Mouse (Mus musculus): ENCODE results near the gene Leap2. TPM values are rescaled to one million over a fixed set of nuclear protein-coding genes. Genes with fewer than 3 reads are reported as not detected.
A peak's percentile ranks its signal among the peaks of the same experiment; 100 is the strongest.

Gene Leap2
- total and polyA plus RNA-seq, 3 experiments, result not detected

DNA sequence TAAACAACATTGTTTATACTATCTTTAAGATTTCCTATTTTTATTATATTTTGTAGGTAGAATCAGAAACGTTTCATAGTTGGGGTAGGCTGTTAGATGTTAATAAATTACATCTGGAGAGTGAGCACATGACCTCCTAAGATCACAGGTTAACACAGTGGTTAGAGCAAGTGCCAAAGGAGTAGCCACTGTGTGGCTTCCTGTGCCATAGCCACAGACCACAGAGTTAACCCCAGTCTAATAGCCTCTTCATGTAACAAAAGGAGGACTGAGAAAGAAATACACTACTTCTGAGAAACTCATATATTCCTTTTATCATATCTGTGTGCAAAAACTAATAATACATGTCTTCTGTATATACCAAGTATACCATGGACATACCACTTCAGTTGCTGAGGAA, 29.1 kb downstream of the Leap2 start:
- no peaks in the 10 kb centered on the region for H3K79me2 ChIP-seq (replicated peaks; ENCODE audit: control insufficient read depth, insufficient read depth, low read length)
- WGBS, result 87% methylated on average over 1 of the region's 1 CpGs
- TF ChIP-seq EP300 (IDR thresholded peaks at IDR 0.05; ENCODE audit: insufficient read depth, low read depth, low read length), result no peak

DNA sequence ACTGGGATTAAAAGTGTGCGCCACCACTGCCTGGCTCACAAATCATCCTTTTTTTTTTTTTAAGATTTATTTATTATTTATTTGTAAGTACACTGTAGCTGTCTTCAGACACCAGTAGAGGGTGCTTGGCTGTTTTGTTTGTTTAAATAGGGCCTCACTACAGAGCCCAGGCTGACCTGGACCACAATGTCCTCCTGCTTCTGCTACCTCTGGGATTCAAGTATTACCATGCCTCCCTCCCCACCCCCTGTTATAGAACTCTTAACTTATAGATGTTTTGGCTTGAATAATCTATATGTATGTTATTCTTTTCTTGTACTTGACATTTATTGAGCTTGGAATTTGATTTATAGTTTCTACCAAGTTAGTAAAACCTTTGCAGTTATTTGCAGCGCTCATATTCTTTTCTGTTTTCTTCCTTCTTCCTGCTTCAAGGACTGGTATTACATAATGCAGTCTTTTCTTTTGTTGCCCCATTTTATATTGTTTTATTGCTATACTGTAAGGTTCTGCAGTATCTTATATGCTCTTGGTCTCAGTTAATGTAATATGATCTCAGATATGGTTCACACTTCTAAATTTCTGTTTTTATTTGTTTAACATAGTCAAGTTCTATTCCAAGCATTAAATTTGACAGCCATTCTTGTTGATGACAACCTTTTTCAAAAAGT, 39.1 kb downstream of the Leap2 start:
- Histone ChIP-seq H3K79me2 (replicated peaks; ENCODE audit: control insufficient read depth, insufficient read depth, low read length) (no peaks in the 10 kb centered on the region; the same call in 1 of the 2 replicates), H3K36me3 (ENCODE audit: control insufficient read depth, insufficient read depth, low read length) (peaks cover 5% of the 10 kb centered on the region), H3K4me3 (no peak overlapping the region), H3K9ac (ENCODE audit: low read depth, low read length) (no peak overlapping the region), H3K4me1 (ENCODE audit: control insufficient read depth, insufficient read depth, low read length) (peaks cover 1% of the 10 kb centered on the region; the same call in 1 of the 2 replicates), H3K27ac (no peak overlapping the region), H3K27me3 (ENCODE audit: control insufficient read depth, insufficient read depth, low read length) (no peaks in the 10 kb centered on the region)
- no peak for TF ChIP-seq POLR2A (IDR thresholded peaks at IDR 0.05; ENCODE audit: insufficient read depth, low read depth, low read length)
- no peak for TF ChIP-seq CTCF (IDR thresholded peaks at IDR 0.05)
- TF ChIP-seq EP300 (IDR thresholded peaks at IDR 0.05; ENCODE audit: insufficient read depth, low read depth, low read length), result no peak
- DNase-seq, result no peak
- intact Hi-C loops (cut with DNase I), result no loop called here
- 99% methylated on average over 2 of the region's 2 CpGs for WGBS

More for the DNA sequence above, 29.1 kb downstream of the Leap2 start:
- H3K4me3 ChIP-seq, result no peak overlapping the region
- no peak overlapping the region for H3K9ac ChIP-seq (ENCODE audit: low read depth, low read length)
- intact Hi-C loops (cut with DNase I), result no loop called here
- no peaks in the 10 kb centered on the region for H3K4me1 ChIP-seq (ENCODE audit: control insufficient read depth, insufficient read depth, low read length)
- H3K27me3 ChIP-seq (ENCODE audit: control insufficient read depth, insufficient read depth, low read length), result no peaks in the 10 kb centered on the region
- no peak overlapping the region for H3K27ac ChIP-seq
- no peak for DNase-seq
- H3K36me3 ChIP-seq (ENCODE audit: control insufficient read depth, insufficient read depth, low read length), result peaks cover 3% of the 10 kb centered on the region; the same call in 1 of the 2 replicates

DNA sequence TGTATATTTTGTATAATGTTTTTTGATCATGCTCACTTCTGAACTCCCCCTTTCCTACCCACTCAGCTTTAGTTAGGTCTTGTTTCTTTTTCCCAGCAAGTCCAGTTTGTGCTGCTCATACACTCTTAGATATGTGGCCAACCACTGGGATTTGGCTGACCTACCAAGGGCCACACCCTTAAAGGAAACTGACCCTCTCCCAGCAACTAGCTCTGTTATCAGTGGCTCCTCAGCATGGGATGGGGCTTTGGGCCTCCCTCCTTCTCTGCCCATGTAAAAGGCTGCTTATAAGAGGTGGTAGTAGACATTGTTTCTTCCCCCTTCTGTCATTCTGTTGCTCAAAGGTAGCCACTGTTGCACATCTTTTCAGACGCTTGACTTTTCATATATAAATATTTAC, 44.1 kb downstream of the Leap2 start:
- 72% methylated on average over 1 of the region's 1 CpGs for WGBS
- peak in 1 of 2 experiments; percentile 21 for DNase-seq

More for the DNA sequence above, 44.1 kb downstream of the Leap2 start:
- Histone ChIP-seq H3K27me3 (ENCODE audit: control insufficient read depth, insufficient read depth, low read length) (no peaks in the 10 kb centered on the region), H3K27ac (no peak overlapping the region), H3K9ac (ENCODE audit: low read depth, low read length) (no peak overlapping the region), H3K4me3 (no peak overlapping the region), H3K4me1 (ENCODE audit: control insufficient read depth, insufficient read depth, low read length) (peaks cover 5% of the 10 kb centered on the region), H3K36me3 (ENCODE audit: control insufficient read depth, insufficient read depth, low read length) (peaks cover 29% of the 10 kb centered on the region), H3K79me2 (replicated peaks; ENCODE audit: control insufficient read depth, insufficient read depth, low read length) (no peaks in the 10 kb centered on the region)
- intact Hi-C loops (cut with DNase I), result no loop called here
- TF ChIP-seq CTCF (IDR thresholded peaks at IDR 0.05) (no peak), POLR2A (IDR thresholded peaks at IDR 0.05; ENCODE audit: insufficient read depth, low read depth, low read length) (no peak), EP300 (IDR thresholded peaks at IDR 0.05; ENCODE audit: insufficient read depth, low read depth, low read length) (no peak)

Small RNA genes lying within 50 kb of the gene (microRNA-seq; reads per million reads assigned to microRNA genes)
- gene Mir6920, result 0 reads per million in 2 experiments

Other genes starting within 250 kb of the Leap2 start
- 100 to 1,000 TPM; 109 to 126 TPM for gene Hspa4, start 122.7 kb downstream of the Leap2 start, total RNA-seq (2021)
- 19.2 and 39.7 TPM in 2 replicates for gene Hspa4, start 122.7 kb downstream of the Leap2 start, polyA plus RNA-seq (2012; rRNA removed)
- gene Zcchc10, start 98.5 kb downstream of the Leap2 start, total RNA-seq (2021), result 1 to 10 TPM; 5.9 to 7.9 TPM
- gene Zcchc10, start 98.5 kb downstream of the Leap2 start, polyA plus RNA-seq (2012; rRNA removed), result 3.8 and 4.1 TPM in 2 replicates
- gene Aff4, start 72.3 kb downstream of the Leap2 start, total RNA-seq (2021), result 10 to 100 TPM; 77.3 to 80.0 TPM
- gene Aff4, start 72.3 kb downstream of the Leap2 start, polyA plus RNA-seq (2012; rRNA removed), result 13.7 and 29.5 TPM in 2 replicates
- 1,000 to 10,000 TPM; 2,451 to 2,926 TPM for gene Uqcrq, start 7.7 kb upstream of the Leap2 start, total RNA-seq (2021)
- gene Uqcrq, start 7.7 kb upstream of the Leap2 start, polyA plus RNA-seq (2012; rRNA removed), result 1,535 and 1,905 TPM in 2 replicates
- under 1 TPM; 0.37 to 0.43 TPM for gene Gdf9, start 7.9 kb upstream of the Leap2 start, total RNA-seq (2021)
- 0.39 and 1.5 TPM in 2 replicates for gene Gdf9, start 7.9 kb upstream of the Leap2 start, polyA plus RNA-seq (2012; rRNA removed)
- gene Gm10447, start 33.9 kb upstream of the Leap2 start, total RNA-seq (2021), result not detected
- not detected in 2 replicates for gene Gm10447, start 33.9 kb upstream of the Leap2 start, polyA plus RNA-seq (2012; rRNA removed)
- under 1 TPM; 0.34 to 0.91 TPM for gene Shroom1, start 34.0 kb upstream of the Leap2 start, total RNA-seq (2021)
- 0.53 and 0.80 TPM in 2 replicates for gene Shroom1, start 34.0 kb upstream of the Leap2 start, polyA plus RNA-seq (2012; rRNA removed)
- not detected for gene Gm9837, start 47.3 kb upstream of the Leap2 start, total RNA-seq (2021)
- not detected in 2 replicates for gene Gm9837, start 47.3 kb upstream of the Leap2 start, polyA plus RNA-seq (2012; rRNA removed)
- not detected for gene Gm9945, start 57.0 kb upstream of the Leap2 start, total RNA-seq (2021)
- not detected in 2 replicates for gene Gm9945, start 57.0 kb upstream of the Leap2 start, polyA plus RNA-seq (2012; rRNA removed)
- gene Sowaha, start 57.1 kb upstream of the Leap2 start, total RNA-seq (2021), result under 1 TPM; 0.05 to 0.34 TPM
- 0.03 and 0.10 TPM in 2 replicates for gene Sowaha, start 57.1 kb upstream of the Leap2 start, polyA plus RNA-seq (2012; rRNA removed)
- gene Sept8, start 96.1 kb upstream of the Leap2 start, total RNA-seq (2021), result 10 to 100 TPM; 25.7 to 28.2 TPM
- 24.8 and 39.2 TPM in 2 replicates for gene Sept8, start 96.1 kb upstream of the Leap2 start, polyA plus RNA-seq (2012; rRNA removed)
- 1 to 10 TPM; 7.9 to 8.2 TPM for gene Kif3a, start 144.2 kb upstream of the Leap2 start, total RNA-seq (2021)
- gene Kif3a, start 144.2 kb upstream of the Leap2 start, polyA plus RNA-seq (2012; rRNA removed), result 4.9 and 9.0 TPM in 2 replicates
- not detected for gene Il4, start 195.5 kb upstream of the Leap2 start, total RNA-seq (2021)
- 0.27 TPM in 1 of 2 replicates, not detected in the other for gene Il4, start 195.5 kb upstream of the Leap2 start, polyA plus RNA-seq (2012; rRNA removed)
- not detected for gene Il13, start 211.5 kb upstream of the Leap2 start, total RNA-seq (2021)
- not detected in 2 replicates for gene Il13, start 211.5 kb upstream of the Leap2 start, polyA plus RNA-seq (2012; rRNA removed)

Data from heart, adult 2 months (tissue).